In the genomic region with DNA sequence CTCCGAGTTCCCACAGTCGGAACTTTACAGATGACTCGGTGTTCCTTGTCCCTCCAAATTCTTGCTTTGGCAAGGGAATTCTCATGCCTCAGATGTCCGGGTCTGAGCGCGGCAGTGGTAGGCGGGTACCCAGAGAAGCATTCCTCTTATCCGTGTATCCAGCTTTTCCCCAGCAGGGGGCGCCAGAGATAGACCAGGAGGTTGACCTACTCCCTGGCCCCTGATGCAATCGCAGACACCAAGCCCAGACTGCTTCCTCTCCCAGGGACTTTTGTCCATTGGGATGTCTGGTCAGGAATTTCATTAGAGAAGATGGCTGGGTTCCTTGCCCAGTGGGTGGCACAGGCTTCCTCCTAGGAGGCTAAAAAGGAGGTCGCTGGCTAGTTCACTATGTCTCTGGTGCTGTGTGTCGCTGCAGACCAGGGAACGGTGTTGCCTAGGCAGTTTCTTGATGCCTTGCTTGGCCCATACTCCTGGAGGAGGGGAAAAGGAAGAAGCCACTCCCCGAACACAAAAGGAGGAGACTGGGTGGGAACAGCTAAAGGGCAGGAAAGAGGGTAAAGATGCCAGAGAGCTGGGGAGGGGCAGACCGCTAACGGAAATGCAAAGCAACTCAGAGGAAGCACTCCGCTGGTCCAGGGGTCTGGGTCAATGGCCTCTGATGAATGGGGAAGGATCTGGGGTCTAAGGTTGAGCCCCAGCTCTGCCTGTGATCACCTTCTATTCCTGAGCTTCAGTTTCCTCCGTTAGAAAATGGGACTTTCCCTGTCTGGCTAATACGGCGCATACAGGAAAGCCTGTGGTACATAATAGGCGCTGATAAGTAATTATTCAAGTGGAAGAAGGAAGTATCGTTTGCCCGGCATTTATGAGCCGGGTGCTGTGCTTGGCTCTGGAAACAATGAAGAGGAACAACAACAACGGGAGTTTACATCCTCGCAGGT, we compare ENCODE assay signal across 8 mouse cellular contexts. TPM values are rescaled to one million over a fixed set of nuclear protein-coding genes. Genes with fewer than 3 reads are reported as not detected.
A peak's percentile ranks its signal among the peaks of the same experiment; 100 is the strongest.
DNase-seq lines count a peak whose midpoint lies in the region; ATAC-seq lines count a peak whose summit lies in the region.

No protein-coding gene starts in this region.

- 0 out of 2 replicates have a peak overlapping the region, but pooled peaks have one; percentile 5 for H3K4me3 ChIP-seq in intestine, embryonic 16.5 days (ENCODE audit: low read length)
- peak overlapping the region; percentile 28 for H3K4me3 ChIP-seq in midbrain, embryonic 10.5 days

- no peak overlapping the region for H3K9ac ChIP-seq in intestine, embryonic 16.5 days (ENCODE audit: low read depth, low read length)

- no peaks in the 10 kb centered on the region for H3K36me3 ChIP-seq in intestine, embryonic 16.5 days (ENCODE audit: control insufficient read depth, insufficient read depth, low read length)
- H3K36me3 ChIP-seq in midbrain, embryonic 10.5 days, result no peaks in the 10 kb centered on the region

- intact Hi-C loops in left cerebral cortex, postnatal 25 days (cut with DNase I), result loop anchor here (1.0 kb wide), 1 partner anchor 49 kb away; no protein-coding TSS in a partner anchor

- peaks cover 16% of the 10 kb centered on the region for H3K4me1 ChIP-seq in intestine, embryonic 16.5 days (ENCODE audit: control insufficient read depth, insufficient read depth, low read length)
- peaks cover 56% of the 10 kb centered on the region for H3K4me1 ChIP-seq in midbrain, embryonic 10.5 days

- peaks cover 5% of the 10 kb centered on the region; the same call in 1 of the 2 replicates for H3K9me3 ChIP-seq in intestine, embryonic 16.5 days (ENCODE audit: control insufficient read depth, low read length)
- 0 out of 2 replicates have a peak, but pooled peaks cover 4% of the 10 kb centered on the region for H3K9me3 ChIP-seq in midbrain, embryonic 10.5 days (replicated peaks)

- WGBS in intestine, embryonic 16.5 days, result 20% methylated on average over 26 of the region's 26 CpGs
- 21% methylated on average over 26 of the region's 26 CpGs for WGBS in midbrain, embryonic 10.5 days

- no peak overlapping the region for H3K27ac ChIP-seq in intestine, embryonic 16.5 days (ENCODE audit: low read length)
- peak overlapping the region; percentile 72 for H3K27ac ChIP-seq in midbrain, embryonic 10.5 days (replicated peaks)

- DNase-seq in adrenal gland, adult 2 months, result peak; percentile 95
- DNase-seq in embryo, embryonic 11.5 days (ENCODE audit: low read depth, low spot score), result peak; percentile 82
- DNase-seq in gastrocnemius, postnatal 4 days (ENCODE audit: low spot score in 2 of 2), result peak; percentile 92 to 95
- DNase-seq in left cerebral cortex, postnatal 25 days (ENCODE audit: low spot score in 2 of 2), result peak; percentile 91 to 94
- peak; percentile 96 for DNase-seq in midbrain, embryonic 10.5 days (ENCODE audit: low spot score)
- DNase-seq in right cerebral cortex, postnatal 36 days (ENCODE audit: low spot score in 2 of 2), result peak; percentile 84 to 87
- peak; percentile 88 for DNase-seq in yolk sac, embryonic 10.5 days (ENCODE audit: low spot score)

- peaks cover 43% of the 10 kb centered on the region for H3K27me3 ChIP-seq in intestine, embryonic 16.5 days (replicated peaks; ENCODE audit: control insufficient read depth, insufficient read depth, low read length)
- H3K27me3 ChIP-seq in midbrain, embryonic 10.5 days (ENCODE audit: low read depth, poor library complexity, severe bottlenecking), result peaks cover 86% of the 10 kb centered on the region

- peak; percentile 83 for ATAC-seq in intestine, embryonic 16.5 days

- H3K4me2 ChIP-seq in intestine, embryonic 16.5 days (ENCODE audit: low read depth, low read length), result peak overlapping the region; percentile 44

RNA-seq across cellular contexts. Expression of a gene that starts 6.7 kb away (rescaled TPM):
- total RNA-seq in adrenal gland, adult 2 months (2021), result 10 to 100 TPM; 37.7 to 57.1 TPM
- 45.7 and 61.7 TPM in 2 replicates for polyA plus RNA-seq in adrenal gland, adult 2 months (2012; rRNA removed)
- 1 to 10 TPM; 4.2 to 5.1 TPM for total RNA-seq in gastrocnemius, postnatal 4 days (2021)
- polyA plus RNA-seq in intestine, embryonic 16.5 days (2015; fragmentation: Nextera tagmentation; extraction: Ambion mirVana), result 0.80 and 1.2 TPM in 2 replicates
- 100 to 1,000 TPM; 295 to 302 TPM for total RNA-seq in left cerebral cortex, postnatal 25 days (2021)
- 1.2 and 1.3 TPM in 2 replicates for polyA plus RNA-seq in midbrain, embryonic 10.5 days (2016; fragmentation: Nextera tagmentation; extraction: Ambion mirVana)

RNA-seq across cellular contexts. Expression of a gene that starts 29.5 kb away (rescaled TPM):
- total RNA-seq in adrenal gland, adult 2 months (2021), result 100 to 1,000 TPM; 165 to 185 TPM
- 74.7 and 96.9 TPM in 2 replicates for polyA plus RNA-seq in adrenal gland, adult 2 months (2012; rRNA removed)
- 100 to 1,000 TPM; 198 to 217 TPM for total RNA-seq in gastrocnemius, postnatal 4 days (2021)
- polyA plus RNA-seq in intestine, embryonic 16.5 days (2015; fragmentation: Nextera tagmentation; extraction: Ambion mirVana), result 68.5 and 82.4 TPM in 2 replicates
- 10 to 100 TPM; 86.2 to 87.5 TPM for total RNA-seq in left cerebral cortex, postnatal 25 days (2021)
- 56.5 and 69.5 TPM in 2 replicates for polyA plus RNA-seq in midbrain, embryonic 10.5 days (2016; fragmentation: Nextera tagmentation; extraction: Ambion mirVana)

RNA-seq across cellular contexts. Expression of a gene that starts 48.2 kb away (rescaled TPM):
- total RNA-seq in adrenal gland, adult 2 months (2021), result 10 to 100 TPM; 53.1 to 84.0 TPM
- 194 and 250 TPM in 2 replicates for polyA plus RNA-seq in adrenal gland, adult 2 months (2012; rRNA removed)
- 10 to 100 TPM; 20.2 to 25.0 TPM for total RNA-seq in gastrocnemius, postnatal 4 days (2021)
- polyA plus RNA-seq in intestine, embryonic 16.5 days (2015; fragmentation: Nextera tagmentation; extraction: Ambion mirVana), result 124 and 141 TPM in 2 replicates
- 100 to 1,000 TPM; 104 to 110 TPM for total RNA-seq in left cerebral cortex, postnatal 25 days (2021)
- 104 and 113 TPM in 2 replicates for polyA plus RNA-seq in midbrain, embryonic 10.5 days (2016; fragmentation: Nextera tagmentation; extraction: Ambion mirVana)

RNA-seq across cellular contexts. Expression of a gene that starts 52.7 kb away (rescaled TPM):
- total RNA-seq in adrenal gland, adult 2 months (2021), result 10 to 100 TPM; 32.0 to 44.8 TPM
- 37.5 and 39.2 TPM in 2 replicates for polyA plus RNA-seq in adrenal gland, adult 2 months (2012; rRNA removed)
- total RNA-seq in gastrocnemius, postnatal 4 days (2021), result 10 to 100 TPM; 19.9 to 20.3 TPM
- polyA plus RNA-seq in intestine, embryonic 16.5 days (2015; fragmentation: Nextera tagmentation; extraction: Ambion mirVana), result 22.1 and 23.2 TPM in 2 replicates
- total RNA-seq in left cerebral cortex, postnatal 25 days (2021), result 10 to 100 TPM; 27.1 to 28.8 TPM
- 66.7 and 68.7 TPM in 2 replicates for polyA plus RNA-seq in midbrain, embryonic 10.5 days (2016; fragmentation: Nextera tagmentation; extraction: Ambion mirVana)

Comparison
In these comparisons a context has a peak if more than half of its experiments do, and no peak if none do; other contexts are left out.
1. RNA of a gene that starts 6.7 kb away (total RNA-seq): 295 to 302 TPM in left cerebral cortex, postnatal 25 days and 37.7 to 57.1 TPM in adrenal gland, adult 2 months; 4.2 to 5.1 TPM in gastrocnemius, postnatal 4 days; every median in the first group is over 4 times any median in the second.
2. Peak in every context shown above with its lines, with median percentiles within 50 percentile points of each other: DNase-seq.